Mouse (Mus musculus): ENCODE data around the gene Creld2.

DNA sequence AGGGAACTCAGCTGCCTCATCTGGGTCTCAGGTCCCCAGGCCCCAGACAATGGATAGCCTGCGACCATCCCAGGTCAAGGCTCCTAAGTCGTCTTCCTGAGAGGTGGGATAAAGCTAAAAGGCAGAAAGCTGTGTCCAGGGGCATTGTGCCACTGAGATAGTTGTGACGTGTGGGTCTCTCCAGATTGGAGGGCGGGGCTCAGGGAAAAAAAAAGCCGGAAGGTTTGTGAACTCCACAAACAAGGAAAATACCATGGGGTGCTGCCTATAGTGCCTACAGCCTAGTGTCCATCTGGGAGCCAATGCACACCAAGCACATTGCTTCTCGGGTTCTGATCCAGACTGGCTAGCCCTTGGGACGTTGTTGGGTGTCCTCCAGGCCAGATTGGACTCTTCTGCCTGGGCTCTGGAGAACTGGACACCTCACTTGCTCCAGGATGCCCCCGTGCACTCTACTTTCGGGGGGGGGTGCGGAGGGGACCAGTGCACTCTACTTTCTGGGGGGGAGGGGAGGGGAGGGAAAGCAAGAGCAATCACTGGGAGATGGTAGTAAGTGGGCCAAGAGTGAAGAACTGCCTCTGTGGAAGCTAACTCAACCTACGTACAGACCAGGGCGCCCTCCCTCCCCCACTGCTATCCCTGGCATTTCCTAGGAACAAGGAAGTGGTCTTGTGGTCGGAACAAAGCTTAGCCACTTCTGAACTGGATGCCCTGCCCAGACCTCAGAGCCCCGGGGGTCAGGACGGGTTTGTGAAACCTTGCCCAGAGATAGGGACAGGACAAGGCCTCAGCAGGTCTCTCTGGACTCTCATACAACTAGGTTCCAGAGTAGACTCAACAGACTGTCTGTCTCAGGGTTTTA is 35.8 kb downstream of the Creld2 start:
- TF ChIP-seq CTCF (IDR thresholded peaks at IDR 0.05; ENCODE audit: low read depth, low read length) (no peak), POLR2A (IDR thresholded peaks at IDR 0.05; ENCODE audit: borderline replicate concordance, low read depth, low read length) (no peak)
